Mouse (Mus musculus) naive thymus-derived CD4-positive, alpha-beta T cell, adult 2 months (primary cell): ENCODE results near the gene Setd1b.
"Not testable (repeated sequence)": the region's sequence is repeated elsewhere in the genome, so short reads cannot be mapped to it uniquely, and the experiment has no call there.

Experiments used
- DNase-seq: peaks from one replicate; pipeline ENCODE4 v3.0.0-alpha.2; 2011; ENCODE audit warnings: low read depth

The Setd1b gene

GRCm38 (mm10) chr5:123162942-123163341 is 20.9 kb downstream of the Setd1b start:
- DNase-seq: peak; percentile 17

GRCm38 (mm10) chr5:123166437-123166836 is 24.4 kb downstream of the Setd1b start:
- no peak for DNase-seq

GRCm38 (mm10) chr5:123167591-123167990 is 25.6 kb downstream of the Setd1b start:
- peak; percentile 46 for DNase-seq

GRCm38 (mm10) chr5:123169284-123169683 is 27.3 kb downstream of the Setd1b start, which contains the start of gene Psmd9:
Gene Psmd9 (plus strand): TSS chr5:123169413.
- DNase-seq: peak; percentile 15

- peak; percentile 7 for DNase-seq
Observed at GRCm38 (mm10) chr5:123170365-123170764, 28.4 kb downstream of the Setd1b start.

GRCm38 (mm10) chr5:123171646-123172350 is 29.8 kb downstream of the Setd1b start:
- DNase-seq: peak; percentile 90

- DNase-seq: no peak
Observed at GRCm38 (mm10) chr5:123178792-123179191, 36.8 kb downstream of the Setd1b start.

- DNase-seq: no peak
Observed at GRCm38 (mm10) chr5:123180390-123180789, 38.4 kb downstream of the Setd1b start.

GRCm38 (mm10) chr5:123181536-123181935 is 39.5 kb downstream of the Setd1b start:
- DNase-seq: no peak

- DNase-seq: no peak
Observed at GRCm38 (mm10) chr5:123182651-123183050, 40.7 kb downstream of the Setd1b start, which contains the start of gene Hpd. Gene Hpd (minus strand): TSS chr5:123182727.

GRCm38 (mm10) chr5:123185966-123186365 is 44.0 kb downstream of the Setd1b start:
- no peak for DNase-seq

- DNase-seq: no peak
Observed at GRCm38 (mm10) chr5:123187306-123187705, 45.3 kb downstream of the Setd1b start.

- DNase-seq: no peak
Observed at GRCm38 (mm10) chr5:123190912-123191311, 48.9 kb downstream of the Setd1b start.

GRCm38 (mm10) chr5:123191427-123191826 is 49.4 kb downstream of the Setd1b start:
- DNase-seq: no peak

GRCm38 (mm10) chr5:123192606-123193150 is 50.7 kb downstream of the Setd1b start:
- no peak for DNase-seq

GRCm38 (mm10) chr5:123193436-123193835 is 51.4 kb downstream of the Setd1b start:
- no peak for DNase-seq

GRCm38 (mm10) chr5:123194856-123195255 is 52.9 kb downstream of the Setd1b start:
- no peak for DNase-seq

- DNase-seq: no peak
Observed at GRCm38 (mm10) chr5:123195500-123196000, 53.6 kb downstream of the Setd1b start.

- DNase-seq: no peak
Observed at GRCm38 (mm10) chr5:123196746-123197145, 54.8 kb downstream of the Setd1b start.

- DNase-seq: no peak
Observed at GRCm38 (mm10) chr5:123198523-123198922, 56.5 kb downstream of the Setd1b start.

GRCm38 (mm10) chr5:123200816-123201522 is 59.0 kb downstream of the Setd1b start:
- DNase-seq: not testable (repeated sequence)

GRCm38 (mm10) chr5:123201523-123201892 is 59.5 kb downstream of the Setd1b start:
- no peak for DNase-seq

- DNase-seq: no peak
Observed at GRCm38 (mm10) chr5:123201987-123202386, 60.0 kb downstream of the Setd1b start.
